Mouse (Mus musculus) heart, postnatal 10 days (tissue): ENCODE results near the gene Pold1. TPM values are rescaled to one million over a fixed set of nuclear protein-coding genes. Genes with fewer than 3 reads are reported as not detected.
A peak's percentile ranks its signal among the peaks of the same experiment; 100 is the strongest.

ENCODE experiments used
- DNase-seq, 2 experiments: peaks; one replicate each; pipeline ENCODE4 v3.0.0; 2021
- intact Hi-C: fragments of 180-260 bp; cut with DNase I; formaldehyde crosslinking; loops from one replicate; pipeline ENCODE4 v1.15.1; 2025
- total RNA-seq, 2 experiments: library from RNA; stranded (reverse); gene quantifications; 2 replicates each; pipeline ENCODE4 v1.2.3; 2021

The Pold1 gene
- 10 to 100 TPM; 18.7 to 24.5 TPM for total RNA-seq

GRCm38 (mm10) chr7:44548497-44549087, at the start of gene Pold1:
Gene Pold1 (minus strand): TSS chr7:44548849.
- intact Hi-C loops = loop anchor here (1.0 to 5.0 kb wide), 3 partner anchors 27 to 301 kb away; partner anchors contain the start of genes 1700028J19Rik and 2410002F23Rik

GRCm38 (mm10) chr7:44598336-44598735, 49.7 kb upstream of the Pold1 start:
- no peak for DNase-seq
- intact Hi-C loops = no loop called here

More at GRCm38 (mm10) chr7:44548497-44549087, at the start of gene Pold1:
- peak; percentile 100 for DNase-seq

GRCm38 (mm10) chr7:44597666-44598065, 49.0 kb upstream of the Pold1 start:
- intact Hi-C loops = no loop called here
- DNase-seq = no peak

- DNase-seq = no peak
- intact Hi-C loops = no loop called here
These were observed 48.4 kb upstream of the Pold1 start for GRCm38 (mm10) chr7:44596996-44597538.

GRCm38 (mm10) chr7:44596051-44596450, 47.4 kb upstream of the Pold1 start:
- no peak for DNase-seq
- intact Hi-C loops = no loop called here

GRCm38 (mm10) chr7:44595131-44595561, 46.5 kb upstream of the Pold1 start:
- no peak for DNase-seq
- intact Hi-C loops = no loop called here

GRCm38 (mm10) chr7:44594291-44594690, 45.6 kb upstream of the Pold1 start:
- no peak for DNase-seq
- intact Hi-C loops = no loop called here

- peak; percentile 86 to 90 for DNase-seq
- intact Hi-C loops = no loop called here
These were observed 45.1 kb upstream of the Pold1 start for GRCm38 (mm10) chr7:44593775-44594174.

GRCm38 (mm10) chr7:44593051-44593450, 44.4 kb upstream of the Pold1 start:
- intact Hi-C loops = no loop called here
- DNase-seq = no peak

GRCm38 (mm10) chr7:44591348-44592116, 42.9 kb upstream of the Pold1 start:
- DNase-seq = no peak
- intact Hi-C loops = no loop called here

- peak; percentile 82 to 84 for DNase-seq
- intact Hi-C loops = no loop called here
These were observed 42.0 kb upstream of the Pold1 start, which contains the start of gene Kcnc3 for GRCm38 (mm10) chr7:44590402-44591347. Gene Kcnc3 (plus strand): TSS chr7:44590664.

GRCm38 (mm10) chr7:44589946-44590345, 41.3 kb upstream of the Pold1 start:
- intact Hi-C loops = no loop called here
- no peak for DNase-seq

GRCm38 (mm10) chr7:44589149-44589548, 40.5 kb upstream of the Pold1 start:
- intact Hi-C loops = no loop called here
- peak; percentile 47 to 48 for DNase-seq

GRCm38 (mm10) chr7:44588338-44588737, 39.7 kb upstream of the Pold1 start:
- intact Hi-C loops = no loop called here
- DNase-seq = no peak

GRCm38 (mm10) chr7:44587676-44588075, 39.0 kb upstream of the Pold1 start:
- intact Hi-C loops = no loop called here

GRCm38 (mm10) chr7:44586930-44587329, 38.3 kb upstream of the Pold1 start:
- peak; percentile 32 to 53 for DNase-seq
- intact Hi-C loops = no loop called here

More at GRCm38 (mm10) chr7:44587676-44588075, 39.0 kb upstream of the Pold1 start:
- no peak for DNase-seq

GRCm38 (mm10) chr7:44586518-44586917, 37.9 kb upstream of the Pold1 start:
- intact Hi-C loops = no loop called here
- no peak for DNase-seq

GRCm38 (mm10) chr7:44585606-44586005, 37.0 kb upstream of the Pold1 start:
- intact Hi-C loops = no loop called here
- no peak for DNase-seq

- no peak for DNase-seq
- intact Hi-C loops = no loop called here
These were observed 36.3 kb upstream of the Pold1 start for GRCm38 (mm10) chr7:44584921-44585320.

GRCm38 (mm10) chr7:44584265-44584804, 35.7 kb upstream of the Pold1 start:
- intact Hi-C loops = no loop called here

More at GRCm38 (mm10) chr7:44584265-44584804, 35.7 kb upstream of the Pold1 start:
- DNase-seq = no peak
